ENCODE assay signal across 8 mouse cellular contexts in genomic region chr2:28533901-28534435, GRCm38 (mm10). TPM values are rescaled to one million over a fixed set of nuclear protein-coding genes. Genes with fewer than 3 reads are reported as not detected.
A peak's percentile ranks its signal among the peaks of the same experiment; 100 is the strongest.
DNase-seq lines count a peak whose midpoint lies in the region; ATAC-seq and TF ChIP-seq lines count a peak whose summit lies in the region.

No protein-coding gene starts in this region.

- peak overlapping the region; percentile 86 for H3K4me3 ChIP-seq in cerebellum, adult 2 months (replicated peaks; ENCODE audit: insufficient read depth, low read depth, low read length)
- peak overlapping the region; percentile 65; the same call in 1 of the 2 replicates for H3K4me3 ChIP-seq in spleen, adult 2 months (ENCODE audit: extremely low read depth, insufficient read depth, insufficient read length)
- H3K4me3 ChIP-seq in liver, embryonic 13.5 days (replicated peaks): peak overlapping the region; percentile 61

- H3K9ac ChIP-seq in liver, embryonic 13.5 days: peak overlapping the region; percentile 53

- H3K27me3 ChIP-seq in cerebellum, adult 2 months (ENCODE audit: control insufficient read depth, insufficient read depth, low read length): no peaks in the 10 kb centered on the region
- H3K27me3 ChIP-seq in spleen, adult 2 months (ENCODE audit: control insufficient read depth, insufficient read depth, low read length): no peaks in the 10 kb centered on the region
- peaks cover 16% of the 10 kb centered on the region for H3K27me3 ChIP-seq in liver, embryonic 13.5 days

- DNase-seq in cerebellum, adult 2 months: peak in 1 of 2 experiments; percentile 63
- DNase-seq in cerebellum, adult 11 months: no peak
- DNase-seq in spleen, adult 2 months (ENCODE audit: low read depth in 1 of 2, low spot score in 2 of 2): no peak
- DNase-seq in spleen, postnatal 4 days (ENCODE audit: low spot score in 2 of 2): no peak
- DNase-seq in liver, embryonic 13.5 days: no peak
- no peak for DNase-seq in frontal cortex, postnatal 10 days (ENCODE audit: low spot score in 2 of 2)
- no peak for DNase-seq in spleen, postnatal 36 days (ENCODE audit: low spot score in 2 of 2)

- peak overlapping the region; percentile 91 for H3K27ac ChIP-seq in cerebellum, adult 2 months (ENCODE audit: insufficient read depth, low read length)
- H3K27ac ChIP-seq in spleen, adult 2 months (ENCODE audit: insufficient read depth, low read length): no peak overlapping the region
- no peak overlapping the region for H3K27ac ChIP-seq in liver, embryonic 13.5 days

- no peak for ATAC-seq in liver, embryonic 13.5 days (ENCODE audit: low read depth)
- no peak for ATAC-seq in erythroid progenitor cell, adult 5-6 weeks (replicated peaks; ENCODE audit: low FRiP score, poor library complexity, severe bottlenecking)

- H3K9me3 ChIP-seq in liver, embryonic 13.5 days (replicated peaks): no peaks in the 10 kb centered on the region

- TF ChIP-seq POLR2A in cerebellum, adult 2 months (IDR thresholded peaks at IDR 0.05; ENCODE audit: borderline replicate concordance, insufficient read depth, low read length): no peak
- TF ChIP-seq POLR2A in spleen, adult 2 months (IDR thresholded peaks at IDR 0.05; ENCODE audit: low read depth, low read length): no peak

- peaks cover 67% of the 10 kb centered on the region for H3K4me1 ChIP-seq in cerebellum, adult 2 months (ENCODE audit: control insufficient read depth, insufficient read depth, low read length)
- H3K4me1 ChIP-seq in spleen, adult 2 months (ENCODE audit: control insufficient read depth, insufficient read depth, insufficient read length): peaks cover 44% of the 10 kb centered on the region
- peaks cover 35% of the 10 kb centered on the region for H3K4me1 ChIP-seq in liver, embryonic 13.5 days (replicated peaks)

- peak overlapping the region; percentile 70 for H3K4me2 ChIP-seq in liver, embryonic 13.5 days

- no peak for TF ChIP-seq CTCF in cerebellum, adult 2 months (IDR thresholded peaks at IDR 0.05; ENCODE audit: borderline replicate concordance, insufficient read depth, low read depth, low read length)
- TF ChIP-seq CTCF in spleen, adult 2 months (IDR thresholded peaks at IDR 0.05; ENCODE audit: extremely low read depth, insufficient read depth, insufficient read length, insufficient replicate concordance): no peak

- no peaks in the 10 kb centered on the region for H3K36me3 ChIP-seq in spleen, adult 2 months (ENCODE audit: control insufficient read depth, insufficient read depth, low read length)
- H3K36me3 ChIP-seq in liver, embryonic 13.5 days: no peaks in the 10 kb centered on the region

- 8% methylated on average over 7 of the region's 7 CpGs for WGBS in cerebellum, adult 2 months
- 63% methylated on average over 7 of the region's 7 CpGs for WGBS in spleen, adult 2 months
- WGBS in liver, embryonic 13.5 days (ENCODE audit: insufficient replicate concordance): 57% methylated on average over 7 of the region's 7 CpGs

RNA-seq across cellular contexts. Expression of gene Ralgds, which starts 21.0 kb away (rescaled TPM):
- 133 and 151 TPM in 2 replicates for polyA plus RNA-seq in cerebellum, adult 2 months (2012; rRNA removed)
- 36.6 and 43.4 TPM in 2 replicates for polyA plus RNA-seq in spleen, adult 2 months (2012; rRNA removed)
- 1.7 and 2.5 TPM in 2 replicates for polyA plus RNA-seq in liver, embryonic 13.5 days (2015; fragmentation: Nextera tagmentation; extraction: Ambion mirVana)
- 0.36 and 0.84 TPM in 2 replicates for total RNA-seq in erythroid progenitor cell, adult 5-6 weeks (2015; ENCODE audit: low replicate concordance)
- total RNA-seq in erythroid progenitor cell, adult 5-6 weeks (2017; ENCODE audit: low replicate concordance): 0.90 and 0.98 TPM in 2 replicates

RNA-seq across cellular contexts. Expression of gene Gm10134, which starts 28.1 kb away (rescaled TPM):
- polyA plus RNA-seq in cerebellum, adult 2 months (2012; rRNA removed): 0.48 TPM in 1 of 2 replicates, not detected in the other
- 0.46 TPM in 1 of 2 replicates, not detected in the other for polyA plus RNA-seq in spleen, adult 2 months (2012; rRNA removed)
- 0.52 and 1.1 TPM in 2 replicates for polyA plus RNA-seq in liver, embryonic 13.5 days (2015; fragmentation: Nextera tagmentation; extraction: Ambion mirVana)
- total RNA-seq in erythroid progenitor cell, adult 5-6 weeks (2015; ENCODE audit: low replicate concordance): not detected in 2 replicates
- total RNA-seq in erythroid progenitor cell, adult 5-6 weeks (2017; ENCODE audit: low replicate concordance): not detected in 2 replicates

RNA-seq across cellular contexts. Expression of gene Cel, which starts 29.2 kb away (rescaled TPM):
- polyA plus RNA-seq in cerebellum, adult 2 months (2012; rRNA removed): 0.10 TPM in 2 replicates
- polyA plus RNA-seq in spleen, adult 2 months (2012; rRNA removed): 1,405 and 1,688 TPM in 2 replicates
- 0.05 and 0.34 TPM in 2 replicates for polyA plus RNA-seq in liver, embryonic 13.5 days (2015; fragmentation: Nextera tagmentation; extraction: Ambion mirVana)
- not detected in 2 replicates for total RNA-seq in erythroid progenitor cell, adult 5-6 weeks (2015; ENCODE audit: low replicate concordance)
- not detected in 2 replicates for total RNA-seq in erythroid progenitor cell, adult 5-6 weeks (2017; ENCODE audit: low replicate concordance)

RNA-seq across cellular contexts. Expression of gene Gbgt1, which starts 37.3 kb away (rescaled TPM):
- 1.1 and 1.5 TPM in 2 replicates for polyA plus RNA-seq in cerebellum, adult 2 months (2012; rRNA removed)
- 2.9 and 3.7 TPM in 2 replicates for polyA plus RNA-seq in spleen, adult 2 months (2012; rRNA removed)
- polyA plus RNA-seq in liver, embryonic 13.5 days (2015; fragmentation: Nextera tagmentation; extraction: Ambion mirVana): 0.36 and 0.44 TPM in 2 replicates
- total RNA-seq in erythroid progenitor cell, adult 5-6 weeks (2015; ENCODE audit: low replicate concordance): 2.9 TPM in 1 of 2 replicates, not detected in the other
- 0.39 and 4.9 TPM in 2 replicates for total RNA-seq in erythroid progenitor cell, adult 5-6 weeks (2017; ENCODE audit: low replicate concordance)

RNA-seq across cellular contexts. Expression of gene Gtf3c5, which starts 49.6 kb away (rescaled TPM):
- polyA plus RNA-seq in cerebellum, adult 2 months (2012; rRNA removed): 32.4 and 32.6 TPM in 2 replicates
- 13.3 and 15.4 TPM in 2 replicates for polyA plus RNA-seq in spleen, adult 2 months (2012; rRNA removed)
- polyA plus RNA-seq in liver, embryonic 13.5 days (2015; fragmentation: Nextera tagmentation; extraction: Ambion mirVana): 16.9 and 19.3 TPM in 2 replicates
- 17.2 and 22.3 TPM in 2 replicates for total RNA-seq in erythroid progenitor cell, adult 5-6 weeks (2015; ENCODE audit: low replicate concordance)
- 11.0 and 15.3 TPM in 2 replicates for total RNA-seq in erythroid progenitor cell, adult 5-6 weeks (2017; ENCODE audit: low replicate concordance)

Comparison
In these comparisons a context has a peak if more than half of its experiments do, and no peak if none do; other contexts are left out.
1. RNA of gene Ralgds, which starts 21.0 kb away (polyA plus RNA-seq): 133 to 151 TPM in cerebellum, adult 2 months and 36.6 to 43.4 TPM in spleen, adult 2 months; 1.7 to 2.5 TPM in liver, embryonic 13.5 days; every median in the first group is over 10 times any median in the second.
2. RNA of gene Cel, which starts 29.2 kb away (polyA plus RNA-seq): 1,405 to 1,688 TPM in spleen, adult 2 months; 0.10 TPM in cerebellum, adult 2 months and 0.05 to 0.34 TPM in liver, embryonic 13.5 days; every median in the first group is over 1,000 times any median in the second.
3. Peak in every context shown above with its lines, with median percentiles within 50 percentile points of each other: H3K4me3 ChIP-seq.